Mouse (Mus musculus) 416B (cell line): Measurements from ENCODE around the gene Ppfia4.
A peak's percentile ranks its signal among the peaks of the same experiment; 100 is the strongest.
"Not testable (repeated sequence)": the region's sequence is repeated elsewhere in the genome, so short reads cannot be mapped to it uniquely, and the experiment has no call there.

ENCODE experiments used
- DNase-seq: peaks from one replicate; pipeline ENCODE4 v3.0.0; 2011; ENCODE audit warnings: low read depth

Gene Ppfia4

GRCm38 (mm10) chr1:134272754-134273250, 59.9 kb downstream of the Ppfia4 start:
- no peak for DNase-seq

GRCm38 (mm10) chr1:134270026-134270425, 62.7 kb downstream of the Ppfia4 start:
- DNase-seq = no peak

GRCm38 (mm10) chr1:134265797-134266196, 66.9 kb downstream of the Ppfia4 start:
- no peak for DNase-seq

GRCm38 (mm10) chr1:134264341-134264740, 68.4 kb downstream of the Ppfia4 start:
- peak; percentile 5 for DNase-seq

GRCm38 (mm10) chr1:134249681-134250080, 83.0 kb downstream of the Ppfia4 start:
- not testable (repeated sequence) for DNase-seq
